Mouse (Mus musculus): Measurements from ENCODE around the gene Ip6k2. TPM values are rescaled to one million over a fixed set of nuclear protein-coding genes. Genes with fewer than 3 reads are reported as not detected.

Ip6k2 gene
- polyA plus RNA-seq, 1 experiment from 2014 or later, result 217 TPM

- no peaks in the 10 kb centered on the region for H3K9me3 ChIP-seq (replicated peaks; ENCODE audit: control insufficient read depth, low read length)
- H3K4me3 ChIP-seq (ENCODE audit: low read depth, low read length), result peak overlapping the region; percentile 30
- H3K36me3 ChIP-seq (ENCODE audit: control insufficient read depth, insufficient read depth, low read length), result peaks cover 92% of the 10 kb centered on the region
- H3K27me3 ChIP-seq (replicated peaks; ENCODE audit: control insufficient read depth, insufficient read depth, low read length), result 0 out of 2 replicates have a peak, but pooled peaks cover 16% of the 10 kb centered on the region
- peak overlapping the region; percentile 72 for H3K4me2 ChIP-seq (ENCODE audit: low read length)
- ATAC-seq (peak; percentile 97), DNase-seq (ENCODE audit: low spot score) (peak; percentile 94)
- 3% methylated on average over 46 of the region's 46 CpGs for WGBS
- no peak overlapping the region for H3K27ac ChIP-seq (ENCODE audit: low read depth, low read length)
- H3K9ac ChIP-seq (ENCODE audit: low read length), result peak overlapping the region; percentile 43; the same call in 1 of the 2 replicates
- H3K4me1 ChIP-seq (ENCODE audit: control insufficient read depth, insufficient read depth, low read length), result peaks cover 34% of the 10 kb centered on the region
Observed at GRCm38 (mm10) chr9:108832390-108833108, 49.0 kb downstream of the Ip6k2 start.

GRCm38 (mm10) chr9:108842989-108843388 is 59.4 kb downstream of the Ip6k2 start:
- peak; percentile 45; the same call in 1 of the 2 replicates for ATAC-seq

GRCm38 (mm10) chr9:108845390-108845789 is 61.8 kb downstream of the Ip6k2 start:
- Histone ChIP-seq H3K4me1 (ENCODE audit: control insufficient read depth, insufficient read depth, low read length) (no peaks in the 10 kb centered on the region), H3K9ac (ENCODE audit: low read length) (no peak overlapping the region), H3K36me3 (ENCODE audit: control insufficient read depth, insufficient read depth, low read length) (peaks cover 96% of the 10 kb centered on the region), H3K27ac (ENCODE audit: low read depth, low read length) (no peak overlapping the region), H3K27me3 (replicated peaks; ENCODE audit: control insufficient read depth, insufficient read depth, low read length) (no peaks in the 10 kb centered on the region), H3K4me2 (ENCODE audit: low read length) (no peak overlapping the region), H3K9me3 (replicated peaks; ENCODE audit: control insufficient read depth, low read length) (no peaks in the 10 kb centered on the region), H3K4me3 (ENCODE audit: low read depth, low read length) (no peak overlapping the region)
- ATAC-seq (no peak), DNase-seq (ENCODE audit: low spot score) (no peak)
- WGBS, result 84% methylated on average over 5 of the region's 5 CpGs

More at GRCm38 (mm10) chr9:108842989-108843388, 59.4 kb downstream of the Ip6k2 start:
- Histone ChIP-seq H3K4me3 (ENCODE audit: low read depth, low read length) (no peak overlapping the region), H3K4me1 (ENCODE audit: control insufficient read depth, insufficient read depth, low read length) (no peaks in the 10 kb centered on the region), H3K4me2 (ENCODE audit: low read length) (0 out of 2 replicates have a peak overlapping the region, but pooled peaks have one; percentile 5), H3K27me3 (replicated peaks; ENCODE audit: control insufficient read depth, insufficient read depth, low read length) (no peaks in the 10 kb centered on the region), H3K9ac (ENCODE audit: low read length) (no peak overlapping the region), H3K36me3 (ENCODE audit: control insufficient read depth, insufficient read depth, low read length) (peaks cover 95% of the 10 kb centered on the region), H3K9me3 (replicated peaks; ENCODE audit: control insufficient read depth, low read length) (no peaks in the 10 kb centered on the region), H3K27ac (ENCODE audit: low read depth, low read length) (no peak overlapping the region)
- peak; percentile 60 for DNase-seq (ENCODE audit: low spot score)
- 20% methylated on average over 14 of the region's 14 CpGs for WGBS

DNA sequence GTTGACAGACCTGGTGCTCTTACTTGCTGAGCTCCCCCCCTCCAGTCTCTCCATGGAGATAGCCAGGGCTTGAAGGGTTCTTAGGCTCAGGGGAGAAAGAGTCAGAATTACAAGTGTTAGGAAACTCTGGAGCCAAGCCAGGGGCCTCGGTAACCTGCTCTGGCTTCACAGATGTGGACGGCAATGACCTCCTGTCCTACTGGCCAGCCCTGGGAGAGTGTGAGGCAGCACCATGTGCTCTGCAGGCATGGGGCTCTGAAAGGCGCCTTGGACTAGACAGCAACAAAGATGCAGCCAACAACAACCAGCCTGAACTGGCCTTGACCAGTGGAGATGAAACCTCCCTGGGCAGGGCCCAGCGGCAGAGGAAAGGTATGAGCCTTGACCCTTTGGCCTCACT is 63.8 kb downstream of the Ip6k2 start:
- Histone ChIP-seq H3K27ac (ENCODE audit: low read depth, low read length) (no peak overlapping the region), H3K4me2 (ENCODE audit: low read length) (no peak overlapping the region), H3K27me3 (replicated peaks; ENCODE audit: control insufficient read depth, insufficient read depth, low read length) (no peaks in the 10 kb centered on the region), H3K36me3 (ENCODE audit: control insufficient read depth, insufficient read depth, low read length) (peaks cover 82% of the 10 kb centered on the region), H3K4me1 (ENCODE audit: control insufficient read depth, insufficient read depth, low read length) (no peaks in the 10 kb centered on the region), H3K4me3 (ENCODE audit: low read depth, low read length) (no peak overlapping the region), H3K9ac (ENCODE audit: low read length) (no peak overlapping the region), H3K9me3 (replicated peaks; ENCODE audit: control insufficient read depth, low read length) (no peaks in the 10 kb centered on the region)
- ATAC-seq, result no peak
- WGBS, result 88% methylated on average over 4 of the region's 4 CpGs
- DNase-seq (ENCODE audit: low spot score), result no peak

GRCm38 (mm10) chr9:108848419-108848818 is 64.8 kb downstream of the Ip6k2 start:
- Histone ChIP-seq H3K4me1 (ENCODE audit: control insufficient read depth, insufficient read depth, low read length) (no peaks in the 10 kb centered on the region), H3K36me3 (ENCODE audit: control insufficient read depth, insufficient read depth, low read length) (peaks cover 71% of the 10 kb centered on the region), H3K4me3 (ENCODE audit: low read depth, low read length) (no peak overlapping the region), H3K9me3 (replicated peaks; ENCODE audit: control insufficient read depth, low read length) (no peaks in the 10 kb centered on the region), H3K9ac (ENCODE audit: low read length) (no peak overlapping the region), H3K27me3 (replicated peaks; ENCODE audit: control insufficient read depth, insufficient read depth, low read length) (no peaks in the 10 kb centered on the region), H3K27ac (ENCODE audit: low read depth, low read length) (no peak overlapping the region), H3K4me2 (ENCODE audit: low read length) (no peak overlapping the region)
- WGBS, result 84% methylated on average over 17 of the region's 17 CpGs
- ATAC-seq, result no peak
- DNase-seq (ENCODE audit: low spot score), result no peak

- no peak for DNase-seq (ENCODE audit: low spot score)
- peak within 1 kb of the TSS; percentile 74 for H3K9ac ChIP-seq (ENCODE audit: low read length)
- H3K4me1 ChIP-seq (ENCODE audit: control insufficient read depth, insufficient read depth, low read length), result peaks cover 9% of the 10 kb centered on the region
- no peak for ATAC-seq
- peak within 1 kb of the TSS; percentile 76 for H3K27ac ChIP-seq (ENCODE audit: low read depth, low read length)
- H3K27me3 ChIP-seq (replicated peaks; ENCODE audit: control insufficient read depth, insufficient read depth, low read length), result no peaks in the 10 kb centered on the region
- H3K9me3 ChIP-seq (replicated peaks; ENCODE audit: control insufficient read depth, low read length), result no peaks in the 10 kb centered on the region
- H3K36me3 ChIP-seq (ENCODE audit: control insufficient read depth, insufficient read depth, low read length), result peaks cover 37% of the 10 kb centered on the region
- H3K4me2 ChIP-seq (ENCODE audit: low read length), result peak within 1 kb of the TSS; percentile 89
- H3K4me3 ChIP-seq (ENCODE audit: low read depth, low read length), result peak within 1 kb of the TSS; percentile 72
- WGBS, result 92% methylated on average over 3 of the region's 3 CpGs
Observed at GRCm38 (mm10) chr9:108852976-108853375, 69.4 kb downstream of the Ip6k2 start, which contains the start of gene Slc26a6. TSS of gene Slc26a6 (plus strand) at chr9:108853283.

GRCm38 (mm10) chr9:108853635-108854240 is 70.1 kb downstream of the Ip6k2 start:
- 3% methylated on average over 25 of the region's 25 CpGs for WGBS
- H3K9ac ChIP-seq (ENCODE audit: low read length), result peak overlapping the region; percentile 74
- no peaks in the 10 kb centered on the region for H3K27me3 ChIP-seq (replicated peaks; ENCODE audit: control insufficient read depth, insufficient read depth, low read length)
- H3K4me1 ChIP-seq (ENCODE audit: control insufficient read depth, insufficient read depth, low read length), result peaks cover 9% of the 10 kb centered on the region
- H3K4me2 ChIP-seq (ENCODE audit: low read length), result peak overlapping the region; percentile 89
- H3K36me3 ChIP-seq (ENCODE audit: control insufficient read depth, insufficient read depth, low read length), result peaks cover 35% of the 10 kb centered on the region
- ATAC-seq, result peak; percentile 93
- peak overlapping the region; percentile 72 for H3K4me3 ChIP-seq (ENCODE audit: low read depth, low read length)
- DNase-seq (ENCODE audit: low spot score), result peak; percentile 98
- H3K9me3 ChIP-seq (replicated peaks; ENCODE audit: control insufficient read depth, low read length), result no peaks in the 10 kb centered on the region
- H3K27ac ChIP-seq (ENCODE audit: low read depth, low read length), result peak overlapping the region; percentile 76

GRCm38 (mm10) chr9:108854241-108854696 is 70.7 kb downstream of the Ip6k2 start:
- peaks cover 9% of the 10 kb centered on the region for H3K4me1 ChIP-seq (ENCODE audit: control insufficient read depth, insufficient read depth, low read length)
- H3K9ac ChIP-seq (ENCODE audit: low read length), result peak overlapping the region; percentile 74
- under 1% methylated on average over 28 of the region's 28 CpGs for WGBS
- H3K27me3 ChIP-seq (replicated peaks; ENCODE audit: control insufficient read depth, insufficient read depth, low read length), result no peaks in the 10 kb centered on the region
- peak overlapping the region; percentile 89 for H3K4me2 ChIP-seq (ENCODE audit: low read length)
- ATAC-seq (peak; percentile 90), DNase-seq (ENCODE audit: low spot score) (peak; percentile 93)
- H3K4me3 ChIP-seq (ENCODE audit: low read depth, low read length), result peak overlapping the region; percentile 72
- H3K9me3 ChIP-seq (replicated peaks; ENCODE audit: control insufficient read depth, low read length), result no peaks in the 10 kb centered on the region
- peak overlapping the region; percentile 76 for H3K27ac ChIP-seq (ENCODE audit: low read depth, low read length)
- H3K36me3 ChIP-seq (ENCODE audit: control insufficient read depth, insufficient read depth, low read length), result peaks cover 29% of the 10 kb centered on the region
